Mouse (Mus musculus) adrenal gland, postnatal 10 days (tissue): ENCODE measurements around the gene Casp8ap2. TPM values are rescaled to one million over a fixed set of nuclear protein-coding genes. Genes with fewer than 3 reads are reported as not detected.

Experiments
- DNase-seq: peaks from one replicate; pipeline ENCODE4 v3.0.0; 2021; ENCODE audit warnings: mixed read lengths
- total RNA-seq, 2 experiments: library from RNA; stranded (reverse); gene quantifications; 2 replicates each; pipeline ENCODE4 v1.2.3; 2021

Casp8ap2 gene
- total RNA-seq, 2 experiments from 2014 or later, result 9.8 to 11.8 TPM

GRCm38 (mm10) chr4:32668291-32668690 is 53.0 kb downstream of the Casp8ap2 start:
- DNase-seq, result no peak

- no peak for DNase-seq
Measured at GRCm38 (mm10) chr4:32669825-32670224, 54.6 kb downstream of the Casp8ap2 start.

GRCm38 (mm10) chr4:32674025-32674424 is 58.8 kb downstream of the Casp8ap2 start:
- DNase-seq, result no peak

- no peak for DNase-seq
Measured at GRCm38 (mm10) chr4:32677471-32677870, 62.2 kb downstream of the Casp8ap2 start.

- no peak for DNase-seq
Measured at GRCm38 (mm10) chr4:32680843-32681242, 65.6 kb downstream of the Casp8ap2 start.

- DNase-seq, result no peak
Measured at GRCm38 (mm10) chr4:32682471-32682870, 67.2 kb downstream of the Casp8ap2 start.

GRCm38 (mm10) chr4:32683061-32683582 is 67.9 kb downstream of the Casp8ap2 start:
- no peak for DNase-seq

Other genes with a start within 250 kb of the Casp8ap2 start
- under 1 TPM in 1 of 2 experiments, not detected in 1; 0.12 TPM for gene Gja10, start 12.7 kb upstream of the Casp8ap2 start, total RNA-seq
- 10 to 100 TPM; 20.8 to 28.2 TPM for gene Mdn1, start 41.7 kb downstream of the Casp8ap2 start, total RNA-seq
- gene Lyrm2, start 184.8 kb downstream of the Casp8ap2 start, total RNA-seq, result 10 to 100 TPM; 47.8 to 52.8 TPM